Comparison of ENCODE assay signal across 14 mouse cellular contexts in genomic region chr12:13729901-13730637, GRCm38 (mm10).
"Had no signal": no experiment of that assay in that cellular context is flagged by ENCODE, and none has a peak within 500 bp of the region (broad histone marks: within the 10 kb centered on the region; RNA-seq: fewer than 3 reads in every experiment).

No protein-coding gene starts in this region.

- H3K4me2 ChIP-seq: lung, embryonic 14.5 days; midbrain, embryonic 11.5 days; midbrain, embryonic 13.5 days; midbrain, embryonic 15.5 days; neural tube, embryonic 12.5 days had no signal

- H3K27me3 ChIP-seq: megakaryocyte, embryonic 14.5 days; midbrain, embryonic 13.5 days; midbrain, embryonic 15.5 days; neural tube, embryonic 12.5 days had no signal

- DNase-seq: lung, adult 18-20 months; lung, embryonic 14.5 days; lung, postnatal 10 days; right cerebral cortex, postnatal 14 days; spleen, adult 18-20 months; thymus, adult 18-20 months; thymus, postnatal 14 days; thymus, postnatal 36 days had no signal

- H3K4me3 ChIP-seq: megakaryocyte, embryonic 14.5 days; midbrain, embryonic 13.5 days; midbrain, embryonic 15.5 days; neural tube, embryonic 12.5 days had no signal

- H3K9me3 ChIP-seq: megakaryocyte, embryonic 14.5 days; midbrain, embryonic 13.5 days; midbrain, embryonic 15.5 days; neural tube, embryonic 12.5 days had no signal

- H3K36me3 ChIP-seq: midbrain, embryonic 13.5 days; midbrain, embryonic 15.5 days; neural tube, embryonic 12.5 days had no signal

- H3K9ac ChIP-seq: lung, embryonic 14.5 days; midbrain, embryonic 13.5 days; midbrain, embryonic 15.5 days; neural tube, embryonic 12.5 days had no signal

- ATAC-seq: midbrain, embryonic 13.5 days; midbrain, embryonic 15.5 days had no signal

- H3K27ac ChIP-seq: macrophage; midbrain, embryonic 13.5 days; midbrain, embryonic 15.5 days; neural tube, embryonic 12.5 days had no signal

- H3K4me1 ChIP-seq: megakaryocyte, embryonic 14.5 days; midbrain, embryonic 13.5 days; midbrain, embryonic 15.5 days; neural tube, embryonic 12.5 days had no signal
